Mouse (Mus musculus) embryonic facial prominence, embryonic 14.5 days (tissue): ENCODE data around the gene Vamp2. TPM values are rescaled to one million over a fixed set of nuclear protein-coding genes. Genes with fewer than 3 reads are reported as not detected.

Source experiments
- ATAC-seq: fragments of 200-750 bp; cut with Nextera tagmentation; 2 replicates; pipeline ENCODE4 v1.8.0; 2017; ENCODE audit warnings: low read depth, moderate number of reproducible peaks, moderate TSS enrichment
- DNase-seq: peaks from one replicate; pipeline ENCODE4 v3.0.0-alpha.2; 2015; ENCODE audit warnings: low spot score
- H3K27ac ChIP-seq: fragments of 300-500 bp; sonication (generic); replicated peaks from 2 replicates; pipeline ENCODE4 v1.5.1; 2014; ENCODE audit warnings: low read depth, mild to moderate bottlenecking, low read length, moderate library complexity
- H3K27me3 ChIP-seq: fragments of 300-500 bp; sonication (generic); replicated peaks from 2 replicates; pipeline ENCODE4 v1.6.1; 2014; ENCODE audit warnings: low read length; ENCODE audit not compliant: control insufficient read depth, insufficient read depth
- H3K36me3 ChIP-seq: fragments of 300-500 bp; sonication (generic); 2 replicates; pipeline ENCODE4 v1.6.1; 2014; ENCODE audit warnings: low read length, mixed read lengths; ENCODE audit not compliant: control insufficient read depth, insufficient read depth
- H3K4me1 ChIP-seq: fragments of 300-500 bp; sonication (generic); 2 replicates; pipeline ENCODE4 v1.6.1; 2014; ENCODE audit warnings: antibody characterized with exemption, low read length; ENCODE audit not compliant: control insufficient read depth, insufficient read depth
- H3K4me2 ChIP-seq: fragments of 300-500 bp; sonication (generic); 2 replicates; pipeline ENCODE4 v1.6.1; 2014; ENCODE audit warnings: low read depth, mild to moderate bottlenecking, low read length, moderate library complexity, mixed read lengths
- H3K4me3 ChIP-seq: fragments of 300-500 bp; sonication (generic); 2 replicates; pipeline ENCODE4 v1.5.1; 2014; ENCODE audit warnings: low read depth, mild to moderate bottlenecking, low read length
- H3K9ac ChIP-seq: fragments of 300-500 bp; sonication (generic); 2 replicates; pipeline ENCODE4 v1.6.1; 2014; ENCODE audit warnings: low read depth, mild to moderate bottlenecking, low read length, moderate library complexity, mixed read lengths
- H3K9me3 ChIP-seq: fragments of 300-500 bp; sonication (generic); 2 replicates; pipeline ENCODE4 v1.6.1; 2016; ENCODE audit warnings: low read length; ENCODE audit not compliant: control insufficient read depth
- WGBS: fragments of 180-500 bp; shearing (Covaris S2); extraction: QIAGEN DNeasy Blood & Tissue Kit; methylation state at CpG from one replicate; pipeline ENCODE4 v1.1.7; 2014; 5-methylcytosine and 5-hydroxymethylcytosine counted together
- polyA plus RNA-seq: library from polyadenylated mRNA; unstranded; fragments of >200 nt; fragmentation: Nextera tagmentation; extraction: Ambion mirVana; gene quantifications from 2 replicates; pipeline ENCODE4 v1.2.1, GENCODE M21; 2014

The Vamp2 gene
- polyA plus RNA-seq, 1 experiment from 2014 or later = 97.0 TPM

DNA sequence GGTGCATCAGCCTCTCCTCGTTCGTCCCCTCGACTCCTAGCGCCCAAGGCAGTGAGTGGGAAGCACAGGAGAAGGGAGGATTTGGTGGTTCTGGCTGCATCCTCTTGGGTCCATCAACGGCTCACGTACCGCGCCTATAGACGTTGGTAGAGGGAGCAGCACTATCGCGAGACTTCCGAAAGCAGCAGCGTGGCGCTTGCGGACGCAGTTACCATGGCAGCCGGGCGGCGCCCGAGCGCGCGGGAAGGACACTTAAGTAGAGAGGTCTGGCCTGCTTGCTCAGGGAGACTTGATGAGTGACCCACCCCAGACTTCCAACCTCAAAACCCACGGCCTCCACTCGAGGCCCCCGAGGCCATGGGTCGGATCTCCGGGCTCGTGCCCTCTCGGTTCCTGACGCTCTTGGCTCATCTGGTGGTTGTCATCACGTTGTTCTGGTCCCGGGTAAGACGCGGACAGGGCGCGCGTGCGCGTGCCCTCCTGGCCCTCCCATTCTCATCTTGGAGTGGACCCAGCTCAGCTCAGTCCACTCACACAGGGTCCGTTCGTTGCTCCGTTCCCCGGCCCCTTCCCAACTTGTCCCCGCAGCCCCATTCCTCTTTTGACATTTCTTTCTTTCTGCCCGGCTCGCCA lies 17.6 kb upstream of the Vamp2 start, which contains the start of gene Tmem107:
Gene Tmem107, plus strand, starts transcription at position 217 of the 633 bp plus-strand sequence.
- Histone ChIP-seq H3K36me3 (no peaks in the 10 kb centered on the region), H3K27me3 (no peaks in the 10 kb centered on the region), H3K4me2 (peak within 1 kb of the TSS; percentile 66), H3K4me3 (peak within 1 kb of the TSS; percentile 67), H3K9me3 (no peaks in the 10 kb centered on the region), H3K9ac (peak within 1 kb of the TSS; percentile 91), H3K4me1 (peaks cover 10% of the 10 kb centered on the region; the same call in 1 of the 2 replicates), H3K27ac (peak within 1 kb of the TSS; percentile 98)
- WGBS = under 1% methylated on average over 27 of the region's 47 CpGs
- ATAC-seq = peak; percentile 89
- peak; percentile 98 for DNase-seq

- Histone ChIP-seq H3K4me2 (peak overlapping the region; percentile 66), H3K4me3 (peak overlapping the region; percentile 67), H3K27me3 (no peaks in the 10 kb centered on the region), H3K27ac (peak overlapping the region; percentile 98), H3K4me1 (peaks cover 6% of the 10 kb centered on the region; the same call in 1 of the 2 replicates), H3K9me3 (no peaks in the 10 kb centered on the region), H3K9ac (peak overlapping the region; percentile 91), H3K36me3 (no peaks in the 10 kb centered on the region)
- DNase-seq (no peak), ATAC-seq (no peak)
- WGBS = 28% methylated on average over 8 of the region's 9 CpGs
Measured at GRCm38 (mm10) chr11:69071262-69071661, 17.0 kb upstream of the Vamp2 start.

- H3K9ac ChIP-seq = peak overlapping the region; percentile 60
- peak overlapping the region; percentile 95 for H3K27ac ChIP-seq
Measured at GRCm38 (mm10) chr11:69072234-69072633, 16.1 kb upstream of the Vamp2 start.

DNA sequence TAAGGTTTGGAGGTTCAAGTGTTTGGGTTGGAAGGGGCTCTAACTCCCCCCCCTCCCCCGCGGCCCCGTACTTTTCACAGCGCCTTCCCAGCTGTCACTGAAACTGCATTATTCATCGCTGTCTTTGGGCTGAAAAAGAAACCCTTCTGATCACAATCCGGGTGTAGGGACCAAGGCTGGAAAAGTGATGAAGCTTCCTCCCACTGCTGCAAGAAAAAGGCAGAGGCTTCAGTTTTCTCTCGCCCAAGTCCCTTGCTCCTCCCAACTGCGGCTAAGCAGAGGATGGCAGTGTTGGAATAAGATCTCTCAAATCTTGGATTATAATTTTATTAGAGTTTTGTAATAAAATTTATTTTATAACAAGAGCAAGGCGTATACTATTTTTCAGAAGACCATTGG lies 15.6 kb upstream of the Vamp2 start:
- ATAC-seq = no peak
- no peak for DNase-seq
- peak overlapping the region; percentile 60 for H3K9ac ChIP-seq
- 0 out of 2 replicates have a peak, but pooled peaks cover 5% of the 10 kb centered on the region for H3K4me1 ChIP-seq
- peak overlapping the region; percentile 66 for H3K4me2 ChIP-seq
- H3K36me3 ChIP-seq = no peaks in the 10 kb centered on the region
- no peaks in the 10 kb centered on the region for H3K27me3 ChIP-seq
- peak overlapping the region; percentile 31 for H3K4me3 ChIP-seq
- H3K9me3 ChIP-seq = no peaks in the 10 kb centered on the region
- 12% methylated on average over 9 of the region's 9 CpGs for WGBS
- H3K27ac ChIP-seq = peak overlapping the region; percentile 95

More at GRCm38 (mm10) chr11:69072234-69072633, 16.1 kb upstream of the Vamp2 start:
- DNase-seq (no peak), ATAC-seq (no peak)
- Histone ChIP-seq H3K4me1 (0 out of 2 replicates have a peak, but pooled peaks cover 5% of the 10 kb centered on the region), H3K36me3 (no peaks in the 10 kb centered on the region), H3K9me3 (no peaks in the 10 kb centered on the region), H3K4me3 (peak overlapping the region; percentile 31), H3K4me2 (peak overlapping the region; percentile 66), H3K27me3 (no peaks in the 10 kb centered on the region)
- WGBS = 88% methylated on average over 11 of the region's 11 CpGs

DNA sequence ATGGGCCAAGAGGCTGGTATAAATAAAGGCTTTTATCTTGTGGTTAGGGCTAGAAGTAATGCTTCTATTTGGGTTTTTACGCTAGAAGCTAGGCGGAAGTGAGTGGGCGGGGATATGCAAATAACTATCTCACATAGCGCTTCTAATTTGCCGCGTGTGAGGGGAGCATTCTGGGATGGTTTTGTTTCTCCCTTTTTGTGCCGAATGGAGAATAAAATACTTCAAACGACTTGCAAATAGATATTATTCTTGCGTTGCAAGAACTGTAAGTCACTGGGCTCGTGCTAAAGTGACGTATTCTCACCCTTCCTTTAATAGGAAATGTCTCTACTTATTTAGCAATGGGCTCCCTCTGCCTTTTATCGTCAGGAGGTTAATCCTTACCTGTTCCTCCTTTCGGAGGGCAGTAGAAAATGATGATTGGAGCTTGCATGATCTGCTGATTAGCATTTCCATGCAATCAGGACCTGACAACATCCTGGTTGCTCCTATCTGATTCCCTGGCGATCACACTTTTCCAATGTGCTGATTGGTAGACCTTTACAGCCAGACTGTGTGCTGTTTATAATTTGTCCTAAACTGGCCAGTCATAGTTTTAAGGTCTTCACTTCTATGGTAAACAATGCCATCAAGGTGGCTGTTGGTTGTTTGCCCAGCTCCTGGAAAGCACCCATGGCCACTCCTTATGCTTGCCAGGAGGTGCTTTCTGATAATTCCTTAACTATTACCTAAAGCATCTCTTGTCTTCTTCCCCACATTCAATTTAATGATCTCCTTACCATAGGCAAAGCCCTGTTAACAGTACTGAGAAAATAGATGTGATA lies 15.0 kb upstream of the Vamp2 start:
- DNase-seq (peak; percentile 96), ATAC-seq (peak; percentile 74)
- Histone ChIP-seq H3K4me3 (peak overlapping the region; percentile 31), H3K4me1 (0 out of 2 replicates have a peak, but pooled peaks cover 5% of the 10 kb centered on the region), H3K27ac (peak overlapping the region; percentile 95), H3K9ac (peak overlapping the region; percentile 60), H3K36me3 (no peaks in the 10 kb centered on the region), H3K4me2 (peak overlapping the region; percentile 66), H3K9me3 (no peaks in the 10 kb centered on the region), H3K27me3 (no peaks in the 10 kb centered on the region)
- WGBS = 2% methylated on average over 14 of the region's 14 CpGs

GRCm38 (mm10) chr11:69073951-69074775 lies 14.1 kb upstream of the Vamp2 start:
- Histone ChIP-seq H3K36me3 (no peaks in the 10 kb centered on the region), H3K9me3 (no peaks in the 10 kb centered on the region), H3K27me3 (no peaks in the 10 kb centered on the region), H3K4me1 (0 out of 2 replicates have a peak, but pooled peaks cover 5% of the 10 kb centered on the region), H3K9ac (no peak overlapping the region; the same call in 1 of the 2 replicates), H3K27ac (peak overlapping the region; percentile 95), H3K4me2 (no peak overlapping the region), H3K4me3 (no peak overlapping the region)
- 45% methylated on average over 6 of the region's 6 CpGs for WGBS
- DNase-seq = peak; percentile 39
- ATAC-seq = no peak

DNA sequence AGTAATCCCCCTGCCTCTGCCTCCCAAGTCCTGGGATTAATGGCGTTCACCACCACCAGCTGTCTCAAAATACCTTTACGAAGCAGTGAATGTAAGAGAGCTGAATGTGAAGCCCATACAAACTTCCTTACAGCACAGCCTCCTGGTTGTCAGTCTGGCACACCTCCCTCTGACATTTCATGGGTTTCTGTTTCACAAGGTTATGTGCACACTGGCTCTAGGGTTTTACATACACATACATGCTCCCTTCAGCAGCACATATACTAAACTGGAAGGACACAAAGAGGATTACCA lies 13.6 kb upstream of the Vamp2 start:
- ATAC-seq (no peak), DNase-seq (no peak)
- Histone ChIP-seq H3K9ac (no peak overlapping the region), H3K4me2 (no peak overlapping the region), H3K9me3 (no peaks in the 10 kb centered on the region), H3K36me3 (no peaks in the 10 kb centered on the region), H3K4me3 (no peak overlapping the region), H3K4me1 (0 out of 2 replicates have a peak, but pooled peaks cover 5% of the 10 kb centered on the region), H3K27ac (peak overlapping the region; percentile 5; the same call in 1 of the 2 replicates), H3K27me3 (no peaks in the 10 kb centered on the region)
- WGBS = 53% methylated on average over 2 of the region's 2 CpGs
